Mouse (Mus musculus) layer of hippocampus, postnatal 10 days (tissue): ENCODE data around the gene Zfp804a. TPM values are rescaled to one million over a fixed set of nuclear protein-coding genes. Genes with fewer than 3 reads are reported as not detected.

ENCODE experiments used
- DNase-seq, 2 experiments: peaks; one replicate each; pipeline ENCODE4 v3.0.0; 2021; ENCODE audit warnings: low spot score in 2 of 2
- long read RNA-seq: library from polyadenylated mRNA; stranded (forward); transcript quantifications from one replicate; pipeline ENCODE4 v2.0.0, GENCODE M21; 2023
- total RNA-seq, 2 experiments: library from RNA; stranded (reverse); gene quantifications; 2 replicates each; pipeline ENCODE4 v1.2.3; 2021

Zfp804a gene
- 10 to 100 TPM; 22.6 to 24.0 TPM for total RNA-seq
- long read RNA-seq, full-length matches to known transcripts, result 1 of 4 reads
- long read RNA-seq, partial matches to known transcripts, result 0 of 4 reads
- long read RNA-seq, other reads (novel, unspliced or antisense), result 3 of 4 reads

GRCm38 (mm10) chr2:82053185-82053891, at the start of gene Zfp804a:
Gene Zfp804a (plus strand): TSS chr2:82053222.
- peak; percentile 68 to 77 for DNase-seq

GRCm38 (mm10) chr2:82051635-82052034, 1.4 kb upstream of the Zfp804a start:
- no peak for DNase-seq

- DNase-seq, result peak; percentile 75 to 79
Measured at GRCm38 (mm10) chr2:82052338-82053184, 461 bp upstream of the Zfp804a start.

DNA sequence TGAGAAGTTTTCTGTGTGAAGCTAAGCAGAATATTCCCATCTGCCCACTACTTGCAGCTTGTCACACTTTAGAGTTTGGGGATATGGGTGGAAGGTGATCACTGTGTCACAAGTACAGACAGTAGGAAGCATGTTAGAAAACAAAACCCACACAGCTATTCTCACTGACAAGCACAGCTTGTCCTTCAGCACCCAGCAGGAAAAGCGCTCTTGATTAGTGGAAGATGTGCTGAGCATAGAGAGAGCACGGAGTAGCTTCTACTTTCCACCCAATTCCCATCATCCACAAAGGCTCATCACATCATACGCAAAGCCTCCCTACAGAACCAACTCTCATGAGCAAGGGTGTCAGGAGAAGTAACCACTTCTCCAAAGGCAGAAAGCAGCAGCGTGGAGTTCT, 1.4 kb downstream of the Zfp804a start:
- no peak for DNase-seq

DNA sequence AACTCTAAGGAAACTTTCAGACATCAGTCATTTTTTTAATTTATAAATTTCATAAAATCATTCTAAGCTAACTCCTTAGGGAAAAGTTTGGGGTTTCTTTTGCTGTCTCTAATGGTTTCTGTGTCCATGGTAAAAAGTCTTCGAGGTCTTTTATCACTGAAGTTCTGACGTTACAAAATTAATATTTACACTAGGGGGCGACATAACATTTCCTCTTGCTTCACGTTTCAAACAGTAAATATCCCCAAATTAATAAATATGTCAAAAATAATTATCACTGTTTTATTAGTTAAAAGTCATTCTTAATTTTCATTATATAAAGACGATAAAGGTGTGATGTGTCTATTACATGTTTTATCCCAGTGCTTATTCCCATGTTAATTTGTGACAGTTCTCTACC, 11.6 kb downstream of the Zfp804a start:
- DNase-seq, result no peak

- no peak for DNase-seq
Measured at GRCm38 (mm10) chr2:82067912-82068311, 14.9 kb downstream of the Zfp804a start.

DNA sequence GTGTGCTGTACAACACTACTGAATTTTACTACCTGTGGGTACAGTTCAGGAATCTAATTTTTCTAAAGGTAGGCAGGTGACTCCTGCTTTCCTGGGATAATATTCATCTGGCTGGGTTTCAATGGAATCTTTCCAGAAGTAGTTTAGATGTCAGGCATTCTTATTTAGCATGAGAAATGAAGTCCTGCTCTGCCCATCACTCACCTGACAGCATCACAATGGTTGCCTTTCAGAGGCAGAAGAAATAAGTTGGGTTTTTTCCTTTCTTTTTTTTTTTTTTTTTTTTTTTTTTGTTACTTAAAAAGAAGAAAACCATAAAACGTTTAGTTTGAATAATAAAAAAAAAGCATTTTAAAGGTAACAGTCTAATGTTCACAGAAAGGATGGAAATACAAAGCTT, 16.1 kb downstream of the Zfp804a start:
- DNase-seq, result no peak

DNA sequence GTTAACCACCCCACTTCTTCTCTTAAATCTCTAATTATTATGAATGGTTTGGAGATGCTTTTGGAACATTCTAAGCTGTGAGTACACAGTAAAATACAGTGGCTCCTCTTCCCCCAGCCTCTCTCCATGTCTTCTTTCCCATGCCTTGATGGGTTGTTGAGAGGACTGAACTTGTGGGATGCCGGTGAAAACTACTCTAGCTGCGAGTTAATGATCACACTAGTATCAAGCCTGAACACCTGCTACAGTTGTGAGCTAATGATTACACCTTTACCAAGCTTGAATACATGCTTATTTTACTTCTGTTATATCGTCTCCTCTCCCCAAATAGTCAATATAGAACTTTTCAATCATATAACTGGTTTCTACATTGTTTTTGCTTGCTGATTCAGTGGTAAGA, 23.9 kb downstream of the Zfp804a start:
- no peak for DNase-seq

- DNase-seq, result no peak
Measured at GRCm38 (mm10) chr2:82078287-82078994, 25.4 kb downstream of the Zfp804a start.

DNA sequence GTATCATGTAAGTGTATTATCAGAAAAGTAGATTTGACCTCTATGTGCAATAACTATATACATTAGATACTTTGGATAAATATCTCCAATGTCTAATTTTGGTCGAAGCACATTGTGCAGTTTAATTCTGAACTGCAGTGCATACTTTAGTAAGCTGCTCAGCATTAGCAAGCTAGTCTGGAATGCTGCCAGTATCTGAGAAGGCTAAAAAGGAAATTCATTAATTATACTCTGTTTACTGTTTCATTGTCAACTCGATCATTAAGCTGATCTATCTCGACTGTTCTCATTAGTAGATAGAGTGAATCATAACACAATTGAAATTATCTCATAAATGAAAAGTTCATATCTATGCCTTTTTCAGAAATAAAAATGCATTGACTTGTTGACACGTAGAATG, 27.7 kb downstream of the Zfp804a start:
- DNase-seq, result no peak

DNA sequence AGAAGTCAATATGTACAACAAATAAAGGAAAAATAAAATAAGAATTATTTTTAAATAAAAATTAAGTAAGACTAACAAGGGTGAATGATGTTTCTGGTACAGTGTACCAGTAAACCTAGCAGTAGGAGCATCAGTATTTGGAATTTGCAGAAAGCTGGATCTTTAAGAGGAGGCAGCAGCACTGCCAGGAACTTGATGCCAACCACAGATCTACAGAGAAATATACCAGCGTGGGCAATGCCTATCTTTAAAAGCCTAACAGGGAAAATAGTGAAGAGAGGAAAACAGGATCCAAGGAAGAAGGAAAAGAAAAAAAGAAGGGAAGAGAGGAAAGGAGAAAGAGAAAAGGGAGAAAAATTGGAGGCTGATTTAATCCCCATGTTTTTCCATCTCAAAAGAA, 60.1 kb downstream of the Zfp804a start:
- DNase-seq, result no peak

- no peak for DNase-seq
Measured at GRCm38 (mm10) chr2:82113650-82114049, 60.6 kb downstream of the Zfp804a start.

DNA sequence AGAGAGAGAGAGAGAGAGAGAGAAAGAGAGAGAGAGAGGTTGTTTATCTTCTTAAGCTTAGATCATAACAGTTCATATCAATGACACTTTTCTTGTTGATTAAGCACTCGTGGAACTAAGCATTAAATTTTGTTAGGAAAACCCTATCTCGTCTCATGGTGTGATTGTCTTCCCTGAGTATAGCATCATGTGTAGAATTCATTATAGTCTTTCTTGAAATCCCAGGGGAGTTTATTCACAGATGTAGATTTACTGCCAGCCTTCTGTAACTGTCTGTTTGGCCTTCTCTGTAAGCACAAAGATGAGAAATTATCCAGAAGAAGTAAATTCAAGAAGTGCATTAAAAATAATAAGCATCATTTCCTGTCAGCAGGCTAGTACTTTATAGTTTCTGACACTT, 66.6 kb downstream of the Zfp804a start:
- no peak for DNase-seq

DNA sequence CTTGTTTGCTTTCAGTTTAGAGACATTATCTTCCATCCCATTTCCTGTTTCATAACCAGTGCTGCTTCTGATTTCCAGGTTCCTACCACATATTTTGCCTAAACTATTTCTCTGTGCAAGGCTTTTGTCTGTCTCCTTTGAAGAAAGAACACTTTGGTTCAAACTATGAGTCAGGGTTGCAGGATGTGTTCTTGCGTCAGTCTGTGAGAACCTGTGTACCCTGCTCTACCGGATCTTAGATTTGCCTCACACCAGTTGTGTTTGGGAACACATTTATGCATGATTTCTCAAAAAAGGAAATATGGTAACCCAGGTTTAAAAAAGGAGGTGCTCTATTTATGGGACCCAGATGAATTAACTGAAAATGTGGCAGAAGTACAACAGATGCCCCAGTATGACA, 125.7 kb downstream of the Zfp804a start:
- DNase-seq, result no peak

DNA sequence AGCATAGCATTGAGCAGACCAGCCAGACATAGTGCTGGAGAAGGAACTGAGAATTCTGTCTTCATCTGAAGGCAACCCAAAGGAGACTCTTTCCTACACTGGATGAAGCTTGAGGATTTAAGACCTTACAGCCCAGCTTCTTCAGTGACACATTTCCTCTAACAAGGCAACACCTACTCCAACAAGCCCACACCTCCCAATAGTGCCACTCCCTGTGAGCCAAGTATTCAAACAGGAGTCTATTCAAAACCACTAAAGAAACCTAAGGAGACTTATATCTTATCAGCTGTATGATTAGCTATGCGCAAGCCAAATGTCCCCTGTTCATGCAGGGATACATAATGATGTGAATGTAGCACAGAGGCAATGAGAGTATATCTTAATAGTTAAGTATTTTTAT, 128.0 kb downstream of the Zfp804a start:
- DNase-seq, result no peak

- DNase-seq, result no peak
Measured at GRCm38 (mm10) chr2:82199901-82200300, 146.9 kb downstream of the Zfp804a start.

DNA sequence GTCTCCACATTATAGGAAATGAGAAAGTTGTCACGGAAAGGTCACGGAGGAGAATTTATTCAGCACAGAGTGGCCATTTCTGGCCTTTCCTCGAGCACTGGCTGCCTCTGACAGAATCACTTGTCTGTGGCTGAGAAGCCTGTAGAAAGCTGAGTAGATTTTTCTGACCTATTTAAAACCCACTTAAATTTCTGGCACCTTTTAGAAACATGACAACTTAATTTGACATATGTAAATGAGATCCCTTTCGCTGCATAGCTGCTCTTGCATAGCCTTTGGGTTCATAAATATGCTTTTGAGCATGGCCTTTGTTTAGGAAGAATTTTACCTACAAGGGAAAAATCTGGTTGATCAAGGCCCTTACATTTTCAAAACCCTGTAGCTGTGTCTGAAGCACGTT, 147.6 kb downstream of the Zfp804a start:
- DNase-seq, result no peak

DNA sequence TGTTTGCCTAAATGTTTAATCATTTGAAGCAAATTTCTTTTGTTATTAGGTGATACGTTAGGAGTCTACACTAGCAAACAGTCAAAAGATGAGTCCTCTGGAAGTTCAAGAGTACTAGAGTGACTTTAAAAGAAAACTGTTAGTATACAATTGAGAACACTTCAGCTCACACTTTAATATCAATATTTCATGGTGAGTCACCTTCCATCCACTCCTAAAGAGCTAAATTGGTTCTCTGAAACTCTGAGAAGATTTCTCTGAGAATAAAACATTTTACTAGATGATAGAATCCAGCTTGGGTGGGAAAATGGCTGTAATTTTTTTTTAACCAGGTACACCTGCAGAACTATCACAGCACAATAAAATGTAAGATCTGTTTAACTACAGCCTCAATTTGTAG, 157.6 kb downstream of the Zfp804a start:
- no peak for DNase-seq

GRCm38 (mm10) chr2:82211972-82212371, 158.9 kb downstream of the Zfp804a start:
- no peak for DNase-seq

GRCm38 (mm10) chr2:82217873-82218272, 164.9 kb downstream of the Zfp804a start:
- DNase-seq, result no peak

GRCm38 (mm10) chr2:82246020-82246419, 193.0 kb downstream of the Zfp804a start:
- DNase-seq, result no peak
